Mouse (Mus musculus): ENCODE data around the gene Dennd5a. TPM values are rescaled to one million over a fixed set of nuclear protein-coding genes. Genes with fewer than 3 reads are reported as not detected.

The Dennd5a gene
- polyA plus RNA-seq, 1 experiment from 2014 or later: 112 TPM

GRCm38 (mm10) chr7:109886249-109886648 lies 74.0 kb downstream of the Dennd5a start:
- DNase-seq (ENCODE audit: low read depth, low spot score): no peak
- in situ Hi-C loops (cut with MboI; ENCODE audit: low pct_unique_long_range_greater_than_20kb): loop anchor here (10.0 kb wide), 1 partner anchor 91 kb away; no protein-coding TSS in a partner anchor
- no peaks in the 10 kb centered on the region for H3K27me3 ChIP-seq
- CTCF ChIA-PET: interaction anchor here (1.4 to 2.0 kb wide), 2 partner anchors 93 to 134 kb away, joined by 3 to 5 read pairs; no protein-coding TSS in a partner anchor
- POLR2A ChIA-PET: no interaction called here
- peak; percentile 14 for TF ChIP-seq CTCF (IDR thresholded peaks at IDR 0.05)
- ATAC-seq: no peak

GRCm38 (mm10) chr7:109882574-109882973 lies 77.7 kb downstream of the Dennd5a start:
- ChIA-PET POLR2A (interaction anchor here (0.6 kb wide), 1 partner anchor 9 kb away, joined by 3 read pairs; no protein-coding TSS in a partner anchor), CTCF (interaction anchor here (1.4 kb wide), 1 partner anchor 9 kb away, joined by 5 read pairs; no protein-coding TSS in a partner anchor)
- ATAC-seq: no peak
- in situ Hi-C loops (cut with MboI; ENCODE audit: low pct_unique_long_range_greater_than_20kb): loop anchor here (10.0 kb wide), 1 partner anchor 88 kb away; no protein-coding TSS in a partner anchor
- DNase-seq (ENCODE audit: low read depth, low spot score): no peak
- no peak for TF ChIP-seq CTCF (IDR thresholded peaks at IDR 0.05)
- H3K27me3 ChIP-seq: no peaks in the 10 kb centered on the region

GRCm38 (mm10) chr7:109881561-109882099 lies 78.6 kb downstream of the Dennd5a start:
- ATAC-seq: no peak
- ChIA-PET POLR2A (no interaction called here), CTCF (interaction anchor here (1.1 to 1.4 kb wide), 2 partner anchors 10 to 783 kb away, joined by 3 to 4 read pairs; no protein-coding TSS in a partner anchor)
- no peak for TF ChIP-seq CTCF (IDR thresholded peaks at IDR 0.05)
- no peaks in the 10 kb centered on the region for H3K27me3 ChIP-seq
- DNase-seq (ENCODE audit: low read depth, low spot score): no peak
- in situ Hi-C loops (cut with MboI; ENCODE audit: low pct_unique_long_range_greater_than_20kb): loop anchor here (10.0 kb wide), 1 partner anchor 87 kb away; no protein-coding TSS in a partner anchor

GRCm38 (mm10) chr7:109879158-109879557 lies 81.1 kb downstream of the Dennd5a start:
- H3K27me3 ChIP-seq: no peaks in the 10 kb centered on the region
- ATAC-seq (no peak), DNase-seq (ENCODE audit: low read depth, low spot score) (no peak)
- no peak for TF ChIP-seq CTCF (IDR thresholded peaks at IDR 0.05)
- in situ Hi-C loops (cut with MboI; ENCODE audit: low pct_unique_long_range_greater_than_20kb): no loop called here
- POLR2A ChIA-PET: no interaction called here
- CTCF ChIA-PET: interaction anchor here (1.3 kb wide), 1 partner anchor 8 kb away, joined by 4 read pairs; no protein-coding TSS in a partner anchor

- H3K27me3 ChIP-seq: no peaks in the 10 kb centered on the region
- ChIA-PET POLR2A (no interaction called here), CTCF (interaction anchor here (1.5 kb wide), 1 partner anchor 14 kb away, joined by 5 read pairs; no protein-coding TSS in a partner anchor)
- ATAC-seq (no peak), DNase-seq (ENCODE audit: low read depth, low spot score) (no peak)
- in situ Hi-C loops (cut with MboI; ENCODE audit: low pct_unique_long_range_greater_than_20kb): no loop called here
- no peak for TF ChIP-seq CTCF (IDR thresholded peaks at IDR 0.05)
Observed at GRCm38 (mm10) chr7:109876085-109876484, 84.2 kb downstream of the Dennd5a start.

- POLR2A ChIA-PET: no interaction called here
- ATAC-seq: no peak
- peaks cover 3% of the 10 kb centered on the region for H3K27me3 ChIP-seq
- DNase-seq (ENCODE audit: low read depth, low spot score): no peak
- no peak for TF ChIP-seq CTCF (IDR thresholded peaks at IDR 0.05)
- in situ Hi-C loops (cut with MboI; ENCODE audit: low pct_unique_long_range_greater_than_20kb): no loop called here
- CTCF ChIA-PET: interaction anchor here (1.5 kb wide), 1 partner anchor 14 kb away, joined by 5 read pairs; no protein-coding TSS in a partner anchor
Observed at GRCm38 (mm10) chr7:109875598-109875997, 84.7 kb downstream of the Dennd5a start.

GRCm38 (mm10) chr7:109875033-109875432 lies 85.2 kb downstream of the Dennd5a start:
- CTCF ChIA-PET: interaction anchor here (1.5 kb wide), 1 partner anchor 15 kb away, joined by 5 read pairs; no protein-coding TSS in a partner anchor
- ATAC-seq: no peak

GRCm38 (mm10) chr7:109873170-109873569 lies 87.1 kb downstream of the Dennd5a start:
- H3K27me3 ChIP-seq: peaks cover 3% of the 10 kb centered on the region
- ATAC-seq: no peak
- POLR2A ChIA-PET: no interaction called here
- no peak for DNase-seq (ENCODE audit: low read depth, low spot score)
- in situ Hi-C loops (cut with MboI; ENCODE audit: low pct_unique_long_range_greater_than_20kb): no loop called here
- CTCF ChIA-PET: interaction anchor here (1.9 kb wide), 1 partner anchor 19 kb away, joined by 4 read pairs; no protein-coding TSS in a partner anchor
- TF ChIP-seq CTCF (IDR thresholded peaks at IDR 0.05): no peak

More at GRCm38 (mm10) chr7:109875033-109875432, 85.2 kb downstream of the Dennd5a start:
- H3K27me3 ChIP-seq: peaks cover 3% of the 10 kb centered on the region
- in situ Hi-C loops (cut with MboI; ENCODE audit: low pct_unique_long_range_greater_than_20kb): no loop called here
- no peak for TF ChIP-seq CTCF (IDR thresholded peaks at IDR 0.05)
- POLR2A ChIA-PET: no interaction called here
- no peak for DNase-seq (ENCODE audit: low read depth, low spot score)

- in situ Hi-C loops (cut with MboI; ENCODE audit: low pct_unique_long_range_greater_than_20kb): no loop called here
- POLR2A ChIA-PET: no interaction called here
Observed at GRCm38 (mm10) chr7:109871232-109871631, 89.0 kb downstream of the Dennd5a start.

GRCm38 (mm10) chr7:109868498-109868897 lies 91.8 kb downstream of the Dennd5a start:
- POLR2A ChIA-PET: no interaction called here
- H3K27me3 ChIP-seq: peaks cover 18% of the 10 kb centered on the region
- no peak for DNase-seq (ENCODE audit: low read depth, low spot score)
- CTCF ChIA-PET: interaction anchor here (0.8 to 1.3 kb wide), 2 partner anchors 19 to 73 kb away, joined by 3 read pairs; no protein-coding TSS in a partner anchor
- no peak for TF ChIP-seq CTCF (IDR thresholded peaks at IDR 0.05)
- in situ Hi-C loops (cut with MboI; ENCODE audit: low pct_unique_long_range_greater_than_20kb): no loop called here
- ATAC-seq: no peak

More at GRCm38 (mm10) chr7:109871232-109871631, 89.0 kb downstream of the Dennd5a start:
- no peak for TF ChIP-seq CTCF (IDR thresholded peaks at IDR 0.05)
- ATAC-seq (no peak), DNase-seq (ENCODE audit: low read depth, low spot score) (no peak)
- CTCF ChIA-PET: no interaction called here
- H3K27me3 ChIP-seq: peaks cover 8% of the 10 kb centered on the region

- CTCF ChIA-PET: no interaction called here
- no peak for TF ChIP-seq CTCF (IDR thresholded peaks at IDR 0.05)
- H3K27me3 ChIP-seq: peaks cover 18% of the 10 kb centered on the region
- in situ Hi-C loops (cut with MboI; ENCODE audit: low pct_unique_long_range_greater_than_20kb): no loop called here
- POLR2A ChIA-PET: no interaction called here
- ATAC-seq (no peak), DNase-seq (ENCODE audit: low read depth, low spot score) (no peak)
Observed at GRCm38 (mm10) chr7:109866643-109867042, 93.6 kb downstream of the Dennd5a start.

All from Patski (cell line).